Mouse (Mus musculus) liver, embryonic 14.5 days (tissue): ENCODE data around the gene Inpp5f.

Experiments used
- CTCF ChIP-seq: IDR thresholded peaks from 2 replicates; pipeline ENCODE4 v1.5.1; 2016; ENCODE audit warnings: antibody characterized with exemption, low read depth, control low read depth
- EP300 ChIP-seq: IDR thresholded peaks from 2 replicates; pipeline ENCODE4 v1.6.1; 2016; ENCODE audit warnings: antibody characterized with exemption, low read depth

DNA sequence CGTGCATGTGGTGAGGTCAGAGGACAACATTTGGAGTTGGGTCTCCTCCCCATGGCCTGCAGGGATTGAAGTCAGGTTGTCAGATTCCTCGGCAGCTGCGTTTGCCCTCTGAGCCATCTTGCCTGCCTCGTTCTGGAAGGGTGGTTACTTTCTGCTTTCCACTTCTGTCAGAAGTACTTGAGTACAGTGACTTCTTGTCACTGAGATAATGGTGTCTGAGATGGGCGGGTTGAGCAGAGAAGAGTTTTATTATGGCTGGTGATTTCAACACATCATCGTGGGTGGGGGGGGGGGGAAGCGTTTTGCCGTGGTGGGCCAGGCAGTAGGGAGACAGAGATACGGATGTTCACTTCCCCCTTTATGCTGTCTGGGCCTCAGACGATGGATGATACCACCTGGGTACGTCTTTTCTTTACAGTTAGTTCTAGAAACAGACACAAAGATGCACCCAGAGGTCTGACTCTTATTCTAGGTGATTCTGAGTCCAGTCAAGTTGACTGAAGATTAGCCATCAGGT lies 53.8 kb downstream of the Inpp5f start:
- no peak for TF ChIP-seq CTCF
- TF ChIP-seq EP300: no peak
